Mouse (Mus musculus) lung, embryonic 16.5 days (tissue): ENCODE measurements around the gene Nme8. TPM values are rescaled to one million over a fixed set of nuclear protein-coding genes. Genes with fewer than 3 reads are reported as not detected.

Source experiments
- ATAC-seq: fragments of 200-750 bp; cut with Nextera tagmentation; 2 replicates; pipeline ENCODE4 v1.8.0; 2017; ENCODE audit warnings: low read depth, mild to moderate bottlenecking, moderate library complexity
- H3K27ac ChIP-seq: fragments of 300-500 bp; sonication (generic); 2 replicates; pipeline ENCODE4 v1.5.1; 2014; ENCODE audit warnings: mild to moderate bottlenecking, control low read depth, low read length
- H3K27me3 ChIP-seq: fragments of 300-500 bp; sonication (generic); 2 replicates; pipeline ENCODE4 v1.6.1; 2014; ENCODE audit warnings: low read depth, low read length, mixed read lengths; ENCODE audit not compliant: control insufficient read depth, insufficient read depth
- H3K36me3 ChIP-seq: fragments of 300-500 bp; sonication (generic); 2 replicates; pipeline ENCODE4 v1.6.1; 2014; ENCODE audit warnings: low read length; ENCODE audit not compliant: control insufficient read depth, insufficient read depth
- H3K4me1 ChIP-seq: fragments of 300-500 bp; sonication (generic); replicated peaks from 2 replicates; pipeline ENCODE4 v1.6.1; 2014; ENCODE audit warnings: low read length, mixed read lengths; ENCODE audit not compliant: control insufficient read depth, insufficient read depth
- H3K4me2 ChIP-seq: fragments of 300-500 bp; sonication (generic); 2 replicates; pipeline ENCODE4 v1.6.1; 2014; ENCODE audit warnings: low read depth, low read length, control low read depth
- H3K4me3 ChIP-seq: fragments of 300-500 bp; sonication (generic); 2 replicates; pipeline ENCODE4 v1.5.1; 2014; ENCODE audit warnings: mild to moderate bottlenecking, low read length, control low read depth
- H3K9ac ChIP-seq: fragments of 300-500 bp; sonication (generic); 2 replicates; pipeline ENCODE4 v1.6.1; 2014; ENCODE audit warnings: low read length, control low read depth
- H3K9me3 ChIP-seq: fragments of 300-500 bp; sonication (generic); 2 replicates; pipeline ENCODE4 v1.6.1; 2016; ENCODE audit warnings: low read length; ENCODE audit not compliant: control insufficient read depth
- WGBS: fragments of 180-500 bp; shearing (Covaris S2); extraction: QIAGEN DNeasy Blood & Tissue Kit; methylation state at CpG from one replicate; pipeline ENCODE4 v1.1.7; 2014; 5-methylcytosine and 5-hydroxymethylcytosine counted together
- polyA plus RNA-seq: library from polyadenylated mRNA; unstranded; fragments of >200 nt; fragmentation: Nextera tagmentation; extraction: Ambion mirVana; gene quantifications from 2 replicates; pipeline ENCODE4 v1.2.1, GENCODE M21; 2015

The Nme8 gene
- polyA plus RNA-seq, 1 experiment from 2014 or later = not detected

- no peak overlapping the region for H3K9ac ChIP-seq
- no peak for ATAC-seq
- H3K4me2 ChIP-seq = no peak overlapping the region
- no peaks in the 10 kb centered on the region for H3K36me3 ChIP-seq
- 73% methylated on average over 4 of the region's 4 CpGs for WGBS
- H3K4me3 ChIP-seq = no peak overlapping the region
- no peaks in the 10 kb centered on the region for H3K4me1 ChIP-seq
- H3K27ac ChIP-seq = no peak overlapping the region
- no peaks in the 10 kb centered on the region for H3K27me3 ChIP-seq
- H3K9me3 ChIP-seq = no peaks in the 10 kb centered on the region
Observed at GRCm38 (mm10) chr13:19668355-19669140, 29.0 kb downstream of the Nme8 start.

GRCm38 (mm10) chr13:19652405-19652804, 45.2 kb downstream of the Nme8 start:
- Histone ChIP-seq H3K27me3 (no peaks in the 10 kb centered on the region), H3K27ac (no peak overlapping the region), H3K9me3 (no peaks in the 10 kb centered on the region), H3K4me2 (no peak overlapping the region), H3K36me3 (no peaks in the 10 kb centered on the region), H3K9ac (no peak overlapping the region), H3K4me1 (no peaks in the 10 kb centered on the region), H3K4me3 (no peak overlapping the region)
- 91% methylated on average over 2 of the region's 2 CpGs for WGBS
- no peak for ATAC-seq

GRCm38 (mm10) chr13:19649824-19650223, 47.8 kb downstream of the Nme8 start:
- Histone ChIP-seq H3K4me1 (no peaks in the 10 kb centered on the region), H3K4me3 (no peak overlapping the region), H3K27me3 (no peaks in the 10 kb centered on the region), H3K4me2 (no peak overlapping the region), H3K36me3 (no peaks in the 10 kb centered on the region), H3K27ac (no peak overlapping the region), H3K9ac (no peak overlapping the region), H3K9me3 (no peaks in the 10 kb centered on the region)
- 96% methylated on average over 2 of the region's 2 CpGs for WGBS
- ATAC-seq = no peak

GRCm38 (mm10) chr13:19644225-19644624, 53.4 kb downstream of the Nme8 start:
- ATAC-seq = no peak
- Histone ChIP-seq H3K9me3 (no peaks in the 10 kb centered on the region), H3K27me3 (no peaks in the 10 kb centered on the region), H3K9ac (no peak overlapping the region), H3K27ac (no peak overlapping the region), H3K4me1 (no peaks in the 10 kb centered on the region), H3K4me2 (no peak overlapping the region), H3K36me3 (no peaks in the 10 kb centered on the region), H3K4me3 (no peak overlapping the region)
- WGBS = 62% methylated on average over 2 of the region's 2 CpGs

- 45% methylated on average over 1 of the region's 1 CpGs for WGBS
- Histone ChIP-seq H3K27me3 (no peaks in the 10 kb centered on the region), H3K27ac (no peak overlapping the region), H3K4me3 (no peak overlapping the region), H3K9ac (no peak overlapping the region), H3K4me2 (no peak overlapping the region), H3K4me1 (no peaks in the 10 kb centered on the region), H3K9me3 (no peaks in the 10 kb centered on the region), H3K36me3 (no peaks in the 10 kb centered on the region)
- ATAC-seq = no peak
Observed at GRCm38 (mm10) chr13:19643519-19643918, 54.1 kb downstream of the Nme8 start.

GRCm38 (mm10) chr13:19640203-19640851, 57.3 kb downstream of the Nme8 start:
- Histone ChIP-seq H3K4me1 (no peaks in the 10 kb centered on the region), H3K27ac (no peak overlapping the region), H3K36me3 (no peaks in the 10 kb centered on the region), H3K4me2 (no peak overlapping the region), H3K9ac (no peak overlapping the region), H3K27me3 (no peaks in the 10 kb centered on the region), H3K4me3 (no peak overlapping the region), H3K9me3 (no peaks in the 10 kb centered on the region)
- WGBS = 58% methylated on average over 2 of the region's 2 CpGs
- no peak for ATAC-seq

GRCm38 (mm10) chr13:19636131-19636530, 61.5 kb downstream of the Nme8 start:
- H3K4me3 ChIP-seq = no peak overlapping the region
- no peaks in the 10 kb centered on the region for H3K27me3 ChIP-seq
- 63% methylated on average over 4 of the region's 4 CpGs for WGBS
- no peak for ATAC-seq
- H3K36me3 ChIP-seq = no peaks in the 10 kb centered on the region
- no peak overlapping the region for H3K4me2 ChIP-seq
- H3K4me1 ChIP-seq = no peaks in the 10 kb centered on the region
- no peak overlapping the region for H3K27ac ChIP-seq
- H3K9me3 ChIP-seq = no peaks in the 10 kb centered on the region
- no peak overlapping the region for H3K9ac ChIP-seq

GRCm38 (mm10) chr13:19630768-19631709, 66.6 kb downstream of the Nme8 start:
- H3K4me2 ChIP-seq = no peak overlapping the region
- no peak overlapping the region for H3K9ac ChIP-seq
- no peak overlapping the region for H3K27ac ChIP-seq
- no peak overlapping the region for H3K4me3 ChIP-seq
- H3K9me3 ChIP-seq = no peaks in the 10 kb centered on the region
- H3K27me3 ChIP-seq = no peaks in the 10 kb centered on the region
- no peak for ATAC-seq
- WGBS = 88% methylated on average over 5 of the region's 5 CpGs
- H3K36me3 ChIP-seq = no peaks in the 10 kb centered on the region
- H3K4me1 ChIP-seq = no peaks in the 10 kb centered on the region

- Histone ChIP-seq H3K36me3 (no peaks in the 10 kb centered on the region), H3K4me2 (no peak overlapping the region), H3K4me3 (no peak overlapping the region), H3K27me3 (peaks cover 8% of the 10 kb centered on the region), H3K27ac (no peak overlapping the region), H3K9ac (no peak overlapping the region), H3K9me3 (no peaks in the 10 kb centered on the region), H3K4me1 (peaks cover 7% of the 10 kb centered on the region)
- 62% methylated on average over 1 of the region's 1 CpGs for WGBS
- no peak for ATAC-seq
Observed at GRCm38 (mm10) chr13:19626473-19626872, 71.1 kb downstream of the Nme8 start.
